In genomic region chr14:119370013-119370412, GRCm38 (mm10) we compare ENCODE assay signal across 21 mouse cellular contexts.
DNase-seq lines count a peak whose midpoint lies in the region; ATAC-seq lines count a peak whose summit lies in the region.
"Had no signal": no experiment of that assay in that cellular context is flagged by ENCODE, and none has a peak within 500 bp of the region (broad histone marks: within the 10 kb centered on the region; RNA-seq: fewer than 3 reads in every experiment).

No protein-coding gene starts in this region.

- no peak overlapping the region for H3K27ac ChIP-seq in hindbrain, embryonic 15.5 days (replicated peaks)
- H3K27ac ChIP-seq in hindbrain, embryonic 10.5 days: no peak overlapping the region
- H3K27ac ChIP-seq in midbrain, embryonic 12.5 days (replicated peaks): no peak overlapping the region
- no peak overlapping the region for H3K27ac ChIP-seq in midbrain, embryonic 14.5 days (replicated peaks; ENCODE audit: low read depth, low read length)
- H3K27ac ChIP-seq: kidney, postnatal 0 days had no signal

- no peak overlapping the region for H3K4me3 ChIP-seq in hindbrain, embryonic 15.5 days
- H3K4me3 ChIP-seq in hindbrain, embryonic 10.5 days: no peak overlapping the region
- no peak overlapping the region for H3K4me3 ChIP-seq in midbrain, embryonic 12.5 days
- H3K4me3 ChIP-seq in midbrain, embryonic 14.5 days (replicated peaks; ENCODE audit: low read depth, low read length): no peak overlapping the region
- H3K4me3 ChIP-seq: myocyte had no signal

- H3K9me3 ChIP-seq in hindbrain, embryonic 15.5 days: no peaks in the 10 kb centered on the region
- 0 out of 2 replicates have a peak, but pooled peaks cover 2% of the 10 kb centered on the region for H3K9me3 ChIP-seq in hindbrain, embryonic 10.5 days
- no peaks in the 10 kb centered on the region for H3K9me3 ChIP-seq in midbrain, embryonic 12.5 days
- H3K9me3 ChIP-seq in midbrain, embryonic 14.5 days (ENCODE audit: control insufficient read depth, low read length): no peaks in the 10 kb centered on the region

- no peaks in the 10 kb centered on the region for H3K36me3 ChIP-seq in hindbrain, embryonic 15.5 days
- H3K36me3 ChIP-seq in hindbrain, embryonic 10.5 days: no peaks in the 10 kb centered on the region
- H3K36me3 ChIP-seq in midbrain, embryonic 12.5 days: no peaks in the 10 kb centered on the region
- H3K36me3 ChIP-seq in midbrain, embryonic 14.5 days (ENCODE audit: control insufficient read depth, insufficient read depth, low read length): no peaks in the 10 kb centered on the region

- no peaks in the 10 kb centered on the region for H3K27me3 ChIP-seq in hindbrain, embryonic 15.5 days
- no peaks in the 10 kb centered on the region for H3K27me3 ChIP-seq in hindbrain, embryonic 10.5 days (ENCODE audit: insufficient read depth, poor library complexity, severe bottlenecking)
- no peaks in the 10 kb centered on the region for H3K27me3 ChIP-seq in midbrain, embryonic 12.5 days
- no peaks in the 10 kb centered on the region for H3K27me3 ChIP-seq in midbrain, embryonic 14.5 days (ENCODE audit: control insufficient read depth, insufficient read depth, low read length)

- no peak for DNase-seq in cerebellum, adult 11 months
- DNase-seq in hindbrain, embryonic 10.5 days (ENCODE audit: low spot score): no peak
- DNase-seq in midbrain, embryonic 14.5 days: no peak
- DNase-seq in retina, embryonic 14.5 days (ENCODE audit: low spot score): peak; percentile 39
- no peak for DNase-seq in lung, postnatal 25 days (ENCODE audit: low spot score)
- DNase-seq: adrenal gland, postnatal 14 days; layer of hippocampus, postnatal 36 days; liver; right cerebral cortex, postnatal 14 days; spleen, adult 18-20 months; thymus, adult 18-20 months; thymus, postnatal 4 days had no signal

- no peaks in the 10 kb centered on the region for H3K4me1 ChIP-seq in hindbrain, embryonic 15.5 days (replicated peaks)
- H3K4me1 ChIP-seq in hindbrain, embryonic 10.5 days (replicated peaks): peaks cover 7% of the 10 kb centered on the region; the same call in 1 of the 2 replicates
- peaks cover 5% of the 10 kb centered on the region; the same call in 1 of the 2 replicates for H3K4me1 ChIP-seq in midbrain, embryonic 12.5 days
- H3K4me1 ChIP-seq in midbrain, embryonic 14.5 days (ENCODE audit: control insufficient read depth, insufficient read depth, low read length): no peaks in the 10 kb centered on the region

- no peak overlapping the region for H3K4me2 ChIP-seq in hindbrain, embryonic 15.5 days
- no peak overlapping the region for H3K4me2 ChIP-seq in midbrain, embryonic 12.5 days (replicated peaks)
- no peak overlapping the region for H3K4me2 ChIP-seq in midbrain, embryonic 14.5 days (ENCODE audit: low read length)

- 62% methylated on average over 7 of the region's 7 CpGs for WGBS in hindbrain, embryonic 15.5 days
- WGBS in hindbrain, embryonic 10.5 days: 80% methylated on average over 7 of the region's 7 CpGs
- 73% methylated on average over 7 of the region's 7 CpGs for whole genome bisulfite sequencing in midbrain, embryonic 12.5 days
- 57% methylated on average over 7 of the region's 7 CpGs for WGBS in midbrain, embryonic 14.5 days

- ATAC-seq in cerebellum, adult (ENCODE audit: insufficient number of reproducible peaks, low FRiP score, low TSS enrichment): 0 out of 2 replicates have a peak, but pooled peaks have one; percentile 43
- ATAC-seq in hindbrain, embryonic 15.5 days (ENCODE audit: low FRiP score, low read depth): peak; percentile 72
- ATAC-seq in midbrain, embryonic 12.5 days (ENCODE audit: low FRiP score, low read depth): peak; percentile 63; the same call in 1 of the 2 replicates
- ATAC-seq in midbrain, embryonic 14.5 days (ENCODE audit: low FRiP score, low TSS enrichment): no peak
- ATAC-seq: activated CD4-positive, CD25-positive, alpha-beta regulatory T cell, adult 4 months; intestine, postnatal 0 days; lung, postnatal 0 days; Patski had no signal

- no peak overlapping the region for H3K9ac ChIP-seq in hindbrain, embryonic 15.5 days
- H3K9ac ChIP-seq in midbrain, embryonic 12.5 days (replicated peaks): no peak overlapping the region
- no peak overlapping the region for H3K9ac ChIP-seq in midbrain, embryonic 14.5 days (replicated peaks; ENCODE audit: low read length)
